Mouse (Mus musculus): ENCODE measurements around the gene Rab3gap2. TPM values are rescaled to one million over a fixed set of nuclear protein-coding genes. Genes with fewer than 3 reads are reported as not detected.

Rab3gap2 gene
- polyA plus RNA-seq, 1 experiment from 2014 or later: 26.8 TPM

DNA sequence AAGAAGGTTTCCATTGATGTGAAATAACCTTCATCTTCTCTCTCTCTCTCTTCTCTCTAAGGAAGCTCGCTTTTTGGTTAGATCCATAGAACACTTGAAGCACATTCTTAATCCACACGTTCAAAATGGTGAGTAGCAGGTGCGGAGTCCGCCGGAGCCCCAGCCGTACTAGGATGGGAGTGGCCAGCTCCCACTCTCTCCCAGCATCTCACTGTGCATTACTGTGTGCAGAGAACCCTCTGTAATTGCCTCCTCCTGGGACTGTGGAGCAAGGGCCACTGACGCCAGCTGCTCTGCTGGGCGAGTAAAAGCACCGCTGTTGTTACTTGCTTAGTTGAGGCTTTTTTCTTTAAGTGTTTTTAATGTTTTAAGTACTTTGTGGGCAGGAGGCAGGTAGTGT, 67.5 kb downstream of the Rab3gap2 start:
- Histone ChIP-seq H3K4me3 (replicated peaks; ENCODE audit: low read length) (no peak overlapping the region), H3K4me2 (replicated peaks) (no peak overlapping the region), H3K27me3 (ENCODE audit: control insufficient read depth, insufficient read depth, low read length) (no peaks in the 10 kb centered on the region), H3K4me1 (replicated peaks; ENCODE audit: control insufficient read depth, insufficient read depth, low read length) (no peaks in the 10 kb centered on the region), H3K9me3 (ENCODE audit: control insufficient read depth, low read length) (no peaks in the 10 kb centered on the region), H3K9ac (no peak overlapping the region), H3K36me3 (replicated peaks; ENCODE audit: control insufficient read depth, insufficient read depth) (peaks cover 78% of the 10 kb centered on the region), H3K27ac (no peak overlapping the region)
- ATAC-seq (ENCODE audit: low FRiP score) (no peak), DNase-seq (ENCODE audit: low spot score) (no peak)
- WGBS: 93% methylated on average over 9 of the region's 9 CpGs

DNA sequence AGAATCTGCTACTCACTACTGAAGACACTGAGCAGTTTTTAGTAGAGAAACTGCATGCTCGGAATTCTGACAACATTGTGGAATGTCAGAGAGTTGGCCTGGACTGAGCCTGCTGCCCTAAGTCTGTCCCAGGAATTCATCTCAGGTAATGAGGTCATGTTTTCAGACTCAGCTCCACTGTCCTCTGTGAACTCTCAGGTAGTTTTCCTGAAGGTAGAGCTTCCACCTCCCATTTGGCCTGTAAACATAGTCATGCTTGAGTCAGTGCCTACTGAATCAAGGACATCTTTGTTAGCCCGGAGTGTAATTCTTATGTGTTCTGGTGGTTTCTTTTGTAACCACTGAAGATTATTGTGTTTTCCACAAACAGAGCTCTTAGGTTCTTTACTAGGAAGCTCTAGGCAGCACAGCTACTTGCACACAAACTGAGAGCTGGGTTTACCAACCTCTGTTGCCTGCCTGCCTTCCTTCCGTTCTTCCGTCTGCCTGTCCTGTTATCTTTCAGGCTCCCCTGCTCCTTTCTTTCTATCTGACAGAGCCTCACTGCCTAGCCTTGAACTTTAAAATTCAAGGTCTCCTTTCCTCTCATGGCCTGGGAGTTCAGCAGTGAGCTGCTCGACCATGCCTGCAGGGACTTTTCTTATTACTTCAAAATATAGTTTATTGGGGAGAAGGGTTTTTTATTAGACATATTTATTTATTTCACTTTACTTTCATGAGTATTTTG, 71.1 kb downstream of the Rab3gap2 start:
- DNase-seq (ENCODE audit: low spot score): no peak
- H3K9ac ChIP-seq: no peak overlapping the region
- 97% methylated on average over 5 of the region's 5 CpGs for WGBS
- H3K27me3 ChIP-seq (ENCODE audit: control insufficient read depth, insufficient read depth, low read length): no peaks in the 10 kb centered on the region
- no peak for ATAC-seq (ENCODE audit: low FRiP score)
- no peaks in the 10 kb centered on the region for H3K4me1 ChIP-seq (replicated peaks; ENCODE audit: control insufficient read depth, insufficient read depth, low read length)
- H3K4me2 ChIP-seq (replicated peaks): no peak overlapping the region
- H3K27ac ChIP-seq: no peak overlapping the region
- H3K9me3 ChIP-seq (ENCODE audit: control insufficient read depth, low read length): no peaks in the 10 kb centered on the region
- no peak overlapping the region for H3K4me3 ChIP-seq (replicated peaks; ENCODE audit: low read length)
- peaks cover 86% of the 10 kb centered on the region for H3K36me3 ChIP-seq (replicated peaks; ENCODE audit: control insufficient read depth, insufficient read depth)

DNA sequence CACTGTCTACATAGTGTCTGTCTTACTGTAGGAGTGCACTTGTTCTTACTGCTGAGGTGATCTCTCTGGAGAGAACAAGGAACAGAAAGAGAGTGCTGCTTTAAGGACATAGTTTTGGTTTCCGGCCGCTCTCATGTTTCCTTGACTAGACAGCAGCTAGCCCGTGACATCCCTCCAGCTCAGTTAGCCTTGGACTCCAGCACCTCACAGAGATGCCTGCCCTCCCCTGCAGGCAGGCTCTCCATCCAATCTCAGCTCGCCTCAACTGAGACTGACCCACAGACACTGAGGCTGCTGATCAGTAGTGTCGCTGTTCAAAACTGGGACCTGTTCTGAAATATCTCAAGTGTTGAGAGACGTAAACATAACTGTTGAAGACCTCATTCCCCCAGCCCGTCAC, 72.1 kb downstream of the Rab3gap2 start:
- Histone ChIP-seq H3K9ac (no peak overlapping the region), H3K27ac (no peak overlapping the region), H3K4me1 (replicated peaks; ENCODE audit: control insufficient read depth, insufficient read depth, low read length) (no peaks in the 10 kb centered on the region), H3K4me2 (replicated peaks) (no peak overlapping the region), H3K9me3 (ENCODE audit: control insufficient read depth, low read length) (no peaks in the 10 kb centered on the region), H3K36me3 (replicated peaks; ENCODE audit: control insufficient read depth, insufficient read depth) (peaks cover 93% of the 10 kb centered on the region), H3K4me3 (replicated peaks; ENCODE audit: low read length) (no peak overlapping the region), H3K27me3 (ENCODE audit: control insufficient read depth, insufficient read depth, low read length) (no peaks in the 10 kb centered on the region)
- no peak for DNase-seq (ENCODE audit: low spot score)
- ATAC-seq (ENCODE audit: low FRiP score): no peak
- 92% methylated on average over 7 of the region's 7 CpGs for WGBS

DNA sequence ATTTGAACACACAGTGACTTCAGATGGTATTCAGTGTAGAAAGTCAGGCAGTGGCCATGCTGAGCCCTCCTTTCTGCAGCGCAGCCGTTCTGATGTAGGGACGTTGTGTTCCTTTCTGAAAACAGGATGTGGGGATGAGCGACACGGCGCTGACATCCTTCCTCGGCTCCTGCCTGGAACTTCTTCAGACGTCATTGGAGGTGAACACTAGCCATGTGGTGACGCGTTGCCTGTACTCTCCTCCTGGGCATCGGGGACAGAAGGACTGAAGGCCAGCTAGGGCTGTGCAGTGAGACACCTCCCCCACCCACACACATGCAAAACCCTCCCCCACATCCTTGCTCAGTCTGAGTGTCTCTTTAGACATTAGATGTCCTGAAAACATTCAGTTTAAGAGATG, 73.1 kb downstream of the Rab3gap2 start:
- ATAC-seq (ENCODE audit: low FRiP score): no peak
- DNase-seq (ENCODE audit: low spot score): no peak
- Histone ChIP-seq H3K27ac (no peak overlapping the region), H3K9me3 (ENCODE audit: control insufficient read depth, low read length) (no peaks in the 10 kb centered on the region), H3K4me3 (replicated peaks; ENCODE audit: low read length) (no peak overlapping the region), H3K4me1 (replicated peaks; ENCODE audit: control insufficient read depth, insufficient read depth, low read length) (no peaks in the 10 kb centered on the region), H3K36me3 (replicated peaks; ENCODE audit: control insufficient read depth, insufficient read depth) (peaks cover 93% of the 10 kb centered on the region), H3K27me3 (ENCODE audit: control insufficient read depth, insufficient read depth, low read length) (no peaks in the 10 kb centered on the region), H3K4me2 (replicated peaks) (no peak overlapping the region), H3K9ac (no peak overlapping the region)
- 96% methylated on average over 11 of the region's 11 CpGs for WGBS

DNA sequence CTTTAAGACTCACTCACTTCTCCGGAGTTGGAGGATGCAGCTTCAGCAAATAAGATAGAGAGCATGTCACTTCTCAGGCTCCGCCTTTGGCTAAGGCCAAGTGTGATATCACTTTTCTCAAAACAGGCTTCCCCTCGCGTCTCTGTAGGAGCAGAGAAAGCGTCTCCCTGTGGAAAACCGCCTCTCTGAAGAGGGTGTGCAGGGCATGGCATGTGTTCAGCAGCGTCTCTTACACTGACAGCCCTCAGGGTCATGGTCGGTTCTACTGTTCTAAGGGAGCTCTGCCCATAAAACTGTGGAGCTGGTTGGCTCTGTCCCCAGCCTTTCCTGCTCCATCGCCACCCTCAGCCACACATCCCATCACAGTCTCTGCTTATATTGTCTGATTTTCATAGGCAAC, 75.4 kb downstream of the Rab3gap2 start:
- 90% methylated on average over 9 of the region's 9 CpGs for WGBS
- no peak for ATAC-seq (ENCODE audit: low FRiP score)
- DNase-seq (ENCODE audit: low spot score): no peak
- Histone ChIP-seq H3K4me1 (replicated peaks; ENCODE audit: control insufficient read depth, insufficient read depth, low read length) (no peaks in the 10 kb centered on the region), H3K4me2 (replicated peaks) (no peak overlapping the region), H3K4me3 (replicated peaks; ENCODE audit: low read length) (no peak overlapping the region), H3K36me3 (replicated peaks; ENCODE audit: control insufficient read depth, insufficient read depth) (peaks cover 98% of the 10 kb centered on the region), H3K9me3 (ENCODE audit: control insufficient read depth, low read length) (no peaks in the 10 kb centered on the region), H3K9ac (no peak overlapping the region), H3K27ac (no peak overlapping the region), H3K27me3 (ENCODE audit: control insufficient read depth, insufficient read depth, low read length) (no peaks in the 10 kb centered on the region)

DNA sequence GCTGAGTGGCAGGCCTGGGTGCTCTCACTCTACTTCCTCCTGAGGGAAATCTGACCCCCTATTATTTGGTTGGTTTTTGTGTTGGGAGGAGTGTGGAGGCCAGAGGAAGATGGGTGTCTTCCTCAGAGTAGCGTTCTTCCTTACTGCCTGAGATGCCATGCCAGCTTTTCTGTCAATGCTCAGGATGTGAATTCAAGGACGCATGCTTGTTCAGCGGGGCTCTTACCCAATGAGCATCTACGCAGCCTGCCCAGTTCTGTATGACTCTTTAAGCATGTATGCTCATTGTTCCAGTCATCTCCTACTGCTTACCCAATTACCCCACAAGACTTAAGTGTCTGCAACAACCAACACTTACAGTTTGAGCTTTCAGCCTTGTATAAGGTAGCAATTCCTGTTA, 76.7 kb downstream of the Rab3gap2 start:
- Histone ChIP-seq H3K27ac (no peak overlapping the region), H3K9me3 (ENCODE audit: control insufficient read depth, low read length) (no peaks in the 10 kb centered on the region), H3K4me3 (replicated peaks; ENCODE audit: low read length) (no peak overlapping the region), H3K27me3 (ENCODE audit: control insufficient read depth, insufficient read depth, low read length) (no peaks in the 10 kb centered on the region), H3K4me1 (replicated peaks; ENCODE audit: control insufficient read depth, insufficient read depth, low read length) (no peaks in the 10 kb centered on the region), H3K9ac (no peak overlapping the region), H3K4me2 (replicated peaks) (no peak overlapping the region), H3K36me3 (replicated peaks; ENCODE audit: control insufficient read depth, insufficient read depth) (peaks cover 97% of the 10 kb centered on the region)
- DNase-seq (ENCODE audit: low spot score) (no peak), ATAC-seq (ENCODE audit: low FRiP score) (no peak)
- 98% methylated on average over 4 of the region's 4 CpGs for WGBS

DNA sequence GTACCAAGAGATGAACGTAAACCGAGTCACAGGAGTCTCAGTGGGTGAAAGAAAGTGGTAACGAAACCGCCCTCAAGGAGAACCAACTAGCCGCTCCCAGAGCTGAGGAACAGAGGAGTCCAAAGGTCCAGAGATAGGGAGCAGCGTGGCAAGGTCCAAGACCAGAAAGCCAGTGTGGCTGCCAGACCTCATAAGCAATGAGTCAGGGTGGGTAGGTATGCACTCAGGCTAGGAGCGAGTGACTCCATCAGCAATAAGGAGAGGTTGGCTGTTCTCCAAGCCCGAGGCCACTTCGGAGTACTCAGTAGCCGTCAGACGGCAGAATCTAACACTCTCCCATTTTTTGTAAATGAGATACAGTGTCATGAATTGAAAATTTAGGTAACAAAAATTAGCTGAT, 78.9 kb downstream of the Rab3gap2 start:
- ATAC-seq (ENCODE audit: low FRiP score) (no peak), DNase-seq (ENCODE audit: low spot score) (no peak)
- Histone ChIP-seq H3K27me3 (ENCODE audit: control insufficient read depth, insufficient read depth, low read length) (no peaks in the 10 kb centered on the region), H3K4me2 (replicated peaks) (no peak overlapping the region), H3K9me3 (ENCODE audit: control insufficient read depth, low read length) (no peaks in the 10 kb centered on the region), H3K4me3 (replicated peaks; ENCODE audit: low read length) (no peak overlapping the region), H3K27ac (no peak overlapping the region), H3K9ac (no peak overlapping the region), H3K4me1 (replicated peaks; ENCODE audit: control insufficient read depth, insufficient read depth, low read length) (no peaks in the 10 kb centered on the region), H3K36me3 (replicated peaks; ENCODE audit: control insufficient read depth, insufficient read depth) (peaks cover 97% of the 10 kb centered on the region)
- WGBS: 94% methylated on average over 11 of the region's 11 CpGs

DNA sequence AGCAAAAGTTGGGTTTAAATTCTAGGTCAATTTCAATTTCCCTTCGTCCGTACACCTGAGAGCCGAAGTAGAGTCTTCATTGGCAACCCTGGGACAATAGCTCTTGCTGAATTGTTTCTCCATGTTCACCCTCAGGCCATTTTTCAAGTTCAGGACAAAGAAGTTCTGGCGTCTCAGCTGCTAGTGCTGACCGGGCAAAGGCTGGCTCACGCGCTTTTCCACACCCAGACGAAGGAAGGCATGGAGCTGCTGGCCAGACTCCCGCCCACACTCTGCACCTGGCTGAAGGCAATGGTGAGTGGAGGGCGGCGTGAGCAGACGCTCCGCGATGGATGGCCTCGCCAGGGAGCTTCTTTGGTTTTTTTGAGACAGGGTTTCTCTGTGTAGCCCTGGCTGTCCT, 79.3 kb downstream of the Rab3gap2 start:
- H3K4me2 ChIP-seq (replicated peaks): no peak overlapping the region
- H3K36me3 ChIP-seq (replicated peaks; ENCODE audit: control insufficient read depth, insufficient read depth): peaks cover 95% of the 10 kb centered on the region
- no peak overlapping the region for H3K4me3 ChIP-seq (replicated peaks; ENCODE audit: low read length)
- ATAC-seq (ENCODE audit: low FRiP score): no peak
- WGBS: 86% methylated on average over 15 of the region's 15 CpGs
- DNase-seq (ENCODE audit: low spot score): no peak
- H3K4me1 ChIP-seq (replicated peaks; ENCODE audit: control insufficient read depth, insufficient read depth, low read length): no peaks in the 10 kb centered on the region
- no peaks in the 10 kb centered on the region for H3K9me3 ChIP-seq (ENCODE audit: control insufficient read depth, low read length)
- H3K27me3 ChIP-seq (ENCODE audit: control insufficient read depth, insufficient read depth, low read length): no peaks in the 10 kb centered on the region
- no peak overlapping the region for H3K9ac ChIP-seq
- H3K27ac ChIP-seq: no peak overlapping the region

DNA sequence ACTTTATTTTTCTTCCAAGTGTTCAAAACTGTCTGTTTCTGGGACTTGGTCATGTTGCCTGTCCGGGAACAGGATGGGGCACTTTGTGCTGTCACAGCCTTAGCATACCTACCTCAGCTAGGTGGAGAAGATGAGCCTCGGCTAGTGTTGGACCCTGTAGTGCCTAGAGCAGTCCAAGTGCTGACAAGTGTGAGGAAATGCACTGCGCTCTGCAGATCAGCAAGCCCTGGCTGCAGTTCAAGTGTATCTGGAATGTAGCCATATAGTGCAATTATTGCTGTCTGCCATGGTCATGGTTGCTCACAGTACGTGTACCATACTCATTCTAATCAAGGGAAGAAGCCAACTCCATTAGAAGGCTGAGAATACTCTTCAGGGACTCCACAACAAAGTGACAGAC, 80.8 kb downstream of the Rab3gap2 start:
- no peak overlapping the region for H3K9ac ChIP-seq
- DNase-seq (ENCODE audit: low spot score): peak; percentile 81
- 70% methylated on average over 4 of the region's 4 CpGs for WGBS
- H3K36me3 ChIP-seq (replicated peaks; ENCODE audit: control insufficient read depth, insufficient read depth): peaks cover 86% of the 10 kb centered on the region
- H3K27ac ChIP-seq: no peak overlapping the region
- no peak overlapping the region for H3K4me2 ChIP-seq (replicated peaks)
- peak; percentile 69; the same call in 1 of the 2 replicates for ATAC-seq (ENCODE audit: low FRiP score)
- H3K27me3 ChIP-seq (ENCODE audit: control insufficient read depth, insufficient read depth, low read length): no peaks in the 10 kb centered on the region
- no peaks in the 10 kb centered on the region for H3K4me1 ChIP-seq (replicated peaks; ENCODE audit: control insufficient read depth, insufficient read depth, low read length)
- no peak overlapping the region for H3K4me3 ChIP-seq (replicated peaks; ENCODE audit: low read length)
- no peaks in the 10 kb centered on the region for H3K9me3 ChIP-seq (ENCODE audit: control insufficient read depth, low read length)

DNA sequence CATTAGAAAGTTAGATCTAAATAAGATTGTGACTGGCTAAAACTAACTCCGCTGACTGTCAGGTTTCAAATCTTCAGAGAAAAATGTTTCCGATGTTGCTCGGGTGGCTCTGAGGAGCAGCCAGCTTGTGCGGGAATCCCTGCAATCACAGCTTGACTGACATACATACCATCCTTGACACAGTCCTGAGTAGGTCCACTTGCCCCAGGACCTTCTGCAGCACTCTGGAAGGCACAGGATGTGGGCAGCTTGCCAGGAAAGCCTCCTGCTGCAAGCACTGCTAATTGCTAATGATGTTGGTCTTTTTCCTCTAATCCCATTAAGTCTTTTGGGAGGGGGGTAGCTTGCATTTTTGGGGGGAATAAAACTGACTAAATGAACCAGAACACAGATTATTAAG, 81.3 kb downstream of the Rab3gap2 start:
- peaks cover 86% of the 10 kb centered on the region for H3K36me3 ChIP-seq (replicated peaks; ENCODE audit: control insufficient read depth, insufficient read depth)
- WGBS: 88% methylated on average over 4 of the region's 4 CpGs
- ATAC-seq (ENCODE audit: low FRiP score) (peak; percentile 48; the same call in 1 of the 2 replicates), DNase-seq (ENCODE audit: low spot score) (peak; percentile 61)
- H3K27ac ChIP-seq: no peak overlapping the region
- H3K4me3 ChIP-seq (replicated peaks; ENCODE audit: low read length): no peak overlapping the region
- no peaks in the 10 kb centered on the region for H3K27me3 ChIP-seq (ENCODE audit: control insufficient read depth, insufficient read depth, low read length)
- no peaks in the 10 kb centered on the region for H3K4me1 ChIP-seq (replicated peaks; ENCODE audit: control insufficient read depth, insufficient read depth, low read length)
- H3K9ac ChIP-seq: no peak overlapping the region
- H3K9me3 ChIP-seq (ENCODE audit: control insufficient read depth, low read length): no peaks in the 10 kb centered on the region
- no peak overlapping the region for H3K4me2 ChIP-seq (replicated peaks)

Measured in hindbrain, embryonic 14.5 days (tissue).